Mouse (Mus musculus): Measurements from ENCODE around the gene Bcl2. TPM values are rescaled to one million over a fixed set of nuclear protein-coding genes. Genes with fewer than 3 reads are reported as not detected.

The Bcl2 gene
- polyA plus RNA-seq, 1 experiment: 2.6 TPM

GRCm38 (mm10) chr1:106700520-106701114 lies 13.5 kb downstream of the Bcl2 start:
- Histone ChIP-seq H3K36me3 (ENCODE audit: control insufficient read depth, insufficient read depth, low read length) (no peaks in the 10 kb centered on the region), H3K4me1 (ENCODE audit: control insufficient read depth, insufficient read depth, low read length) (peaks cover 10% of the 10 kb centered on the region; the same call in 1 of the 2 replicates), H3K4me3 (ENCODE audit: insufficient read depth, low read depth, low read length) (no peak overlapping the region), H3K27ac (ENCODE audit: insufficient read depth, low read depth, low read length) (no peak overlapping the region), H3K27me3 (replicated peaks; ENCODE audit: control insufficient read depth, insufficient read depth, low read length) (no peaks in the 10 kb centered on the region)
- DNase-seq: no peak
- WGBS: 93% methylated on average over 9 of the region's 9 CpGs
- TF ChIP-seq POLR2A (IDR thresholded peaks at IDR 0.05; ENCODE audit: low read depth, low read length): no peak
- no peak for TF ChIP-seq CTCF (conservative IDR thresholded peaks at IDR 0.05; ENCODE audit: insufficient read depth, insufficient read length, low read depth, low read length)

GRCm38 (mm10) chr1:106696472-106696871 lies 17.6 kb downstream of the Bcl2 start:
- no peak for DNase-seq
- H3K36me3 ChIP-seq (ENCODE audit: control insufficient read depth, insufficient read depth, low read length): no peaks in the 10 kb centered on the region
- no peak overlapping the region for H3K4me3 ChIP-seq (ENCODE audit: insufficient read depth, low read depth, low read length)
- peaks cover 2% of the 10 kb centered on the region; the same call in 1 of the 2 replicates for H3K4me1 ChIP-seq (ENCODE audit: control insufficient read depth, insufficient read depth, low read length)
- WGBS: 95% methylated on average over 5 of the region's 5 CpGs
- no peak for TF ChIP-seq POLR2A (IDR thresholded peaks at IDR 0.05; ENCODE audit: low read depth, low read length)
- H3K27ac ChIP-seq (ENCODE audit: insufficient read depth, low read depth, low read length): no peak overlapping the region
- H3K27me3 ChIP-seq (replicated peaks; ENCODE audit: control insufficient read depth, insufficient read depth, low read length): no peaks in the 10 kb centered on the region

- TF ChIP-seq POLR2A (IDR thresholded peaks at IDR 0.05; ENCODE audit: low read depth, low read length) (no peak), CTCF (conservative IDR thresholded peaks at IDR 0.05; ENCODE audit: insufficient read depth, insufficient read length, low read depth, low read length) (no peak)
- no peaks in the 10 kb centered on the region for H3K27me3 ChIP-seq (replicated peaks; ENCODE audit: control insufficient read depth, insufficient read depth, low read length)
- H3K4me3 ChIP-seq (ENCODE audit: insufficient read depth, low read depth, low read length): no peak overlapping the region
- peaks cover 2% of the 10 kb centered on the region; the same call in 1 of the 2 replicates for H3K4me1 ChIP-seq (ENCODE audit: control insufficient read depth, insufficient read depth, low read length)
- H3K36me3 ChIP-seq (ENCODE audit: control insufficient read depth, insufficient read depth, low read length): no peaks in the 10 kb centered on the region
- no peak overlapping the region for H3K27ac ChIP-seq (ENCODE audit: insufficient read depth, low read depth, low read length)
- no peak for DNase-seq
- 82% methylated on average over 4 of the region's 4 CpGs for WGBS
Observed at GRCm38 (mm10) chr1:106695649-106696048, 18.4 kb downstream of the Bcl2 start.

GRCm38 (mm10) chr1:106694316-106694715 lies 19.8 kb downstream of the Bcl2 start:
- no peak overlapping the region for H3K27ac ChIP-seq (ENCODE audit: insufficient read depth, low read depth, low read length)
- peaks cover 2% of the 10 kb centered on the region; the same call in 1 of the 2 replicates for H3K4me1 ChIP-seq (ENCODE audit: control insufficient read depth, insufficient read depth, low read length)
- no peak for TF ChIP-seq CTCF (conservative IDR thresholded peaks at IDR 0.05; ENCODE audit: insufficient read depth, insufficient read length, low read depth, low read length)
- no peak for TF ChIP-seq POLR2A (IDR thresholded peaks at IDR 0.05; ENCODE audit: low read depth, low read length)
- no peaks in the 10 kb centered on the region for H3K27me3 ChIP-seq (replicated peaks; ENCODE audit: control insufficient read depth, insufficient read depth, low read length)
- DNase-seq: peak; percentile 74
- H3K36me3 ChIP-seq (ENCODE audit: control insufficient read depth, insufficient read depth, low read length): no peaks in the 10 kb centered on the region
- no peak overlapping the region for H3K4me3 ChIP-seq (ENCODE audit: insufficient read depth, low read depth, low read length)
- 63% methylated on average over 6 of the region's 6 CpGs for WGBS

- no peak for DNase-seq
- Histone ChIP-seq H3K4me1 (ENCODE audit: control insufficient read depth, insufficient read depth, low read length) (peaks cover 11% of the 10 kb centered on the region; the same call in 1 of the 2 replicates), H3K27me3 (replicated peaks; ENCODE audit: control insufficient read depth, insufficient read depth, low read length) (no peaks in the 10 kb centered on the region), H3K36me3 (ENCODE audit: control insufficient read depth, insufficient read depth, low read length) (no peaks in the 10 kb centered on the region), H3K4me3 (ENCODE audit: insufficient read depth, low read depth, low read length) (no peak overlapping the region), H3K27ac (ENCODE audit: insufficient read depth, low read depth, low read length) (no peak overlapping the region)
- TF ChIP-seq POLR2A (IDR thresholded peaks at IDR 0.05; ENCODE audit: low read depth, low read length): no peak
- TF ChIP-seq CTCF (conservative IDR thresholded peaks at IDR 0.05; ENCODE audit: insufficient read depth, insufficient read length, low read depth, low read length): no peak
Observed at GRCm38 (mm10) chr1:106692599-106692998, 21.5 kb downstream of the Bcl2 start.

GRCm38 (mm10) chr1:106690887-106691286 lies 23.2 kb downstream of the Bcl2 start:
- no peak for DNase-seq
- TF ChIP-seq POLR2A (IDR thresholded peaks at IDR 0.05; ENCODE audit: low read depth, low read length): no peak
- TF ChIP-seq CTCF (conservative IDR thresholded peaks at IDR 0.05; ENCODE audit: insufficient read depth, insufficient read length, low read depth, low read length): no peak
- H3K27ac ChIP-seq (ENCODE audit: insufficient read depth, low read depth, low read length): no peak overlapping the region
- H3K27me3 ChIP-seq (replicated peaks; ENCODE audit: control insufficient read depth, insufficient read depth, low read length): no peaks in the 10 kb centered on the region
- 77% methylated on average over 6 of the region's 6 CpGs for WGBS
- no peaks in the 10 kb centered on the region for H3K36me3 ChIP-seq (ENCODE audit: control insufficient read depth, insufficient read depth, low read length)
- peaks cover 16% of the 10 kb centered on the region; the same call in 1 of the 2 replicates for H3K4me1 ChIP-seq (ENCODE audit: control insufficient read depth, insufficient read depth, low read length)
- H3K4me3 ChIP-seq (ENCODE audit: insufficient read depth, low read depth, low read length): no peak overlapping the region

GRCm38 (mm10) chr1:106688161-106688516 lies 25.9 kb downstream of the Bcl2 start:
- no peaks in the 10 kb centered on the region for H3K36me3 ChIP-seq (ENCODE audit: control insufficient read depth, insufficient read depth, low read length)
- no peaks in the 10 kb centered on the region for H3K27me3 ChIP-seq (replicated peaks; ENCODE audit: control insufficient read depth, insufficient read depth, low read length)
- peak overlapping the region; percentile 27 for H3K4me3 ChIP-seq (ENCODE audit: insufficient read depth, low read depth, low read length)
- peaks cover 13% of the 10 kb centered on the region; the same call in 1 of the 2 replicates for H3K4me1 ChIP-seq (ENCODE audit: control insufficient read depth, insufficient read depth, low read length)
- DNase-seq: no peak
- H3K27ac ChIP-seq (ENCODE audit: insufficient read depth, low read depth, low read length): peak overlapping the region; percentile 81
- no peak for TF ChIP-seq CTCF (conservative IDR thresholded peaks at IDR 0.05; ENCODE audit: insufficient read depth, insufficient read length, low read depth, low read length)
- no peak for TF ChIP-seq POLR2A (IDR thresholded peaks at IDR 0.05; ENCODE audit: low read depth, low read length)
- 21% methylated on average over 5 of the region's 5 CpGs for WGBS

Measured in kidney, adult 2 months (tissue).